Mouse (Mus musculus) midbrain, embryonic 11.5 days (tissue): ENCODE measurements around the gene Olfr859. TPM values are rescaled to one million over a fixed set of nuclear protein-coding genes. Genes with fewer than 3 reads are reported as not detected.
"Not testable (repeated sequence)": the region's sequence is repeated elsewhere in the genome, so short reads cannot be mapped to it uniquely, and the experiment has no call there.

Source experiments
- ATAC-seq: fragments of 200-750 bp; cut with Nextera tagmentation; 2 replicates; pipeline ENCODE4 v1.8.0; 2017; ENCODE audit warnings: moderate TSS enrichment, moderate library complexity; ENCODE audit not compliant: low FRiP score
- DNase-seq: peaks from one replicate; pipeline ENCODE4 v3.0.0; 2015; ENCODE audit warnings: low spot score; ENCODE audit errors: missing footprints
- H3K27ac ChIP-seq: fragments of 300-500 bp; sonication (generic); 2 replicates; pipeline ENCODE4 v1.5.1; 2014; ENCODE audit warnings: low read depth, low read length
- H3K27me3 ChIP-seq: fragments of 300-500 bp; sonication (generic); 2 replicates; pipeline ENCODE4 v1.6.1; 2014; ENCODE audit warnings: mild to moderate bottlenecking, low read length, moderate library complexity, mixed read lengths; ENCODE audit not compliant: control insufficient read depth, insufficient read depth
- H3K36me3 ChIP-seq: fragments of 300-500 bp; sonication (generic); 2 replicates; pipeline ENCODE4 v1.6.1; 2014; ENCODE audit warnings: mild to moderate bottlenecking, low read length, moderate library complexity, mixed read lengths; ENCODE audit not compliant: control insufficient read depth, insufficient read depth
- H3K4me1 ChIP-seq: fragments of 300-500 bp; sonication (generic); 2 replicates; pipeline ENCODE4 v1.6.1; 2014; ENCODE audit warnings: low read length; ENCODE audit not compliant: control insufficient read depth, insufficient read depth
- H3K4me2 ChIP-seq: fragments of 300-500 bp; sonication (generic); 2 replicates; pipeline ENCODE4 v1.6.1; 2014; ENCODE audit warnings: mild to moderate bottlenecking, moderate library complexity
- H3K4me3 ChIP-seq: fragments of 300-500 bp; sonication (generic); 2 replicates; pipeline ENCODE4 v1.5.1; 2014; ENCODE audit warnings: low read depth, low read length
- H3K9ac ChIP-seq: fragments of 300-500 bp; sonication (generic); 2 replicates; pipeline ENCODE4 v1.6.1; 2014; ENCODE audit warnings: low read length
- H3K9me3 ChIP-seq: fragments of 300-500 bp; sonication (generic); 2 replicates; pipeline ENCODE4 v1.6.1; 2016; ENCODE audit warnings: low read length; ENCODE audit not compliant: control insufficient read depth
- WGBS: fragments of 180-500 bp; shearing (Covaris S2); extraction: QIAGEN DNeasy Blood & Tissue Kit; methylation state at CpG from one replicate; pipeline ENCODE4 v1.1.7; 2014; 5-methylcytosine and 5-hydroxymethylcytosine counted together
- polyA plus RNA-seq: library from polyadenylated mRNA; unstranded; fragments of >200 nt; fragmentation: Nextera tagmentation; extraction: Ambion mirVana; gene quantifications from 2 replicates; pipeline ENCODE4 v1.2.1, GENCODE M21; 2014

The Olfr859 gene
- not detected in 2 replicates for polyA plus RNA-seq

GRCm38 (mm10) chr9:19804606-19805005, at the start of gene Olfr859:
Gene Olfr859 (plus strand): TSS chr9:19804906.
- not testable (repeated sequence) for H3K27me3 ChIP-seq, H3K4me2 ChIP-seq, H3K4me1 ChIP-seq, H3K4me3 ChIP-seq, H3K9ac ChIP-seq, DNase-seq, H3K9me3 ChIP-seq, H3K36me3 ChIP-seq, H3K27ac ChIP-seq, ATAC-seq
- WGBS, result 69% methylated on average over 1 of the region's 1 CpGs

GRCm38 (mm10) chr9:19769136-19769535, 35.6 kb upstream of the Olfr859 start:
- ATAC-seq (no peak), DNase-seq (no peak)
- no peak overlapping the region for H3K27ac ChIP-seq
- H3K9ac ChIP-seq, result no peak overlapping the region
- no peak overlapping the region for H3K4me3 ChIP-seq
- no peaks in the 10 kb centered on the region for H3K27me3 ChIP-seq
- 85% methylated on average over 14 of the region's 14 CpGs for WGBS
- H3K36me3 ChIP-seq, result no peaks in the 10 kb centered on the region
- H3K4me2 ChIP-seq, result no peak overlapping the region
- H3K4me1 ChIP-seq, result no peaks in the 10 kb centered on the region
- peaks cover 11% of the 10 kb centered on the region; the same call in 1 of the 2 replicates for H3K9me3 ChIP-seq

GRCm38 (mm10) chr9:19769701-19770100, 35.0 kb upstream of the Olfr859 start:
- no peak for DNase-seq
- no peaks in the 10 kb centered on the region for H3K36me3 ChIP-seq
- H3K27ac ChIP-seq, result no peak overlapping the region
- 96% methylated on average over 14 of the region's 14 CpGs for WGBS
- H3K4me1 ChIP-seq, result no peaks in the 10 kb centered on the region
- no peak overlapping the region for H3K4me2 ChIP-seq
- H3K4me3 ChIP-seq, result no peak overlapping the region
- no peak for ATAC-seq
- H3K9me3 ChIP-seq, result peaks cover 10% of the 10 kb centered on the region; the same call in 1 of the 2 replicates
- H3K27me3 ChIP-seq, result no peaks in the 10 kb centered on the region
- H3K9ac ChIP-seq, result no peak overlapping the region

- Histone ChIP-seq H3K9me3 (no peaks in the 10 kb centered on the region), H3K27me3 (no peaks in the 10 kb centered on the region), H3K4me2 (no peak within 1 kb of the TSS), H3K27ac (no peak within 1 kb of the TSS), H3K4me3 (no peak within 1 kb of the TSS), H3K36me3 (no peaks in the 10 kb centered on the region), H3K9ac (no peak within 1 kb of the TSS), H3K4me1 (no peaks in the 10 kb centered on the region)
- ATAC-seq, result no peak
- no peak for DNase-seq
Measured at GRCm38 (mm10) chr9:19779983-19780382, 24.7 kb upstream of the Olfr859 start, which contains the start of gene Olfr58. Gene Olfr58 (plus strand): TSS chr9:19780283.

GRCm38 (mm10) chr9:19803000-19803399, 1.7 kb upstream of the Olfr859 start:
- Histone ChIP-seq H3K9ac (no peak overlapping the region), H3K27me3 (no peaks in the 10 kb centered on the region), H3K36me3 (no peaks in the 10 kb centered on the region), H3K4me2 (no peak overlapping the region), H3K27ac (no peak overlapping the region), H3K9me3 (no peaks in the 10 kb centered on the region), H3K4me3 (no peak overlapping the region), H3K4me1 (no peaks in the 10 kb centered on the region)
- DNase-seq, result no peak
- WGBS, result 87% methylated on average over 1 of the region's 1 CpGs
- no peak for ATAC-seq

GRCm38 (mm10) chr9:19849647-19850046, 44.9 kb downstream of the Olfr859 start, which contains the start of gene Olfr860:
Gene Olfr860 (minus strand): TSS chr9:19849747.
- 71% methylated on average over 1 of the region's 1 CpGs for WGBS
- H3K4me2 ChIP-seq, result no peak within 1 kb of the TSS
- H3K27me3 ChIP-seq, result no peaks in the 10 kb centered on the region
- no peak for DNase-seq
- no peak within 1 kb of the TSS for H3K9ac ChIP-seq
- H3K9me3 ChIP-seq, result no peaks in the 10 kb centered on the region
- no peak within 1 kb of the TSS for H3K4me3 ChIP-seq
- H3K27ac ChIP-seq, result no peak within 1 kb of the TSS
- H3K36me3 ChIP-seq, result no peaks in the 10 kb centered on the region
- H3K4me1 ChIP-seq, result no peaks in the 10 kb centered on the region
- ATAC-seq, result no peak

Other genes with a start within 250 kb of the Olfr859 start
- gene Olfr854, start 237.5 kb upstream of the Olfr859 start, polyA plus RNA-seq, result not detected in 2 replicates
- gene Olfr855, start 222.3 kb upstream of the Olfr859 start, polyA plus RNA-seq, result not detected in 2 replicates
- gene Zfp317, start 182.8 kb upstream of the Olfr859 start, polyA plus RNA-seq, result 42.0 and 44.5 TPM in 2 replicates
- gene Olfr857, start 95.5 kb upstream of the Olfr859 start, polyA plus RNA-seq, result not detected in 2 replicates
- gene Olfr58, start 24.6 kb upstream of the Olfr859 start, polyA plus RNA-seq, result not detected in 2 replicates
- not detected in 2 replicates for gene Olfr860, start 44.8 kb downstream of the Olfr859 start, polyA plus RNA-seq
- not detected in 2 replicates for gene Olfr862, start 83.1 kb downstream of the Olfr859 start, polyA plus RNA-seq
- 0.25 TPM in 2 replicates for gene Olfr77, start 112.0 kb downstream of the Olfr859 start, polyA plus RNA-seq
- gene Olfr866, start 223.1 kb downstream of the Olfr859 start, polyA plus RNA-seq, result not detected in 2 replicates